Mouse (Mus musculus): ENCODE results near the gene Btbd19. TPM values are rescaled to one million over a fixed set of nuclear protein-coding genes. Genes with fewer than 3 reads are reported as not detected.

The Btbd19 gene
- total RNA-seq, 2 experiments from 2014 or later = 12.2 to 12.5 TPM

DNA sequence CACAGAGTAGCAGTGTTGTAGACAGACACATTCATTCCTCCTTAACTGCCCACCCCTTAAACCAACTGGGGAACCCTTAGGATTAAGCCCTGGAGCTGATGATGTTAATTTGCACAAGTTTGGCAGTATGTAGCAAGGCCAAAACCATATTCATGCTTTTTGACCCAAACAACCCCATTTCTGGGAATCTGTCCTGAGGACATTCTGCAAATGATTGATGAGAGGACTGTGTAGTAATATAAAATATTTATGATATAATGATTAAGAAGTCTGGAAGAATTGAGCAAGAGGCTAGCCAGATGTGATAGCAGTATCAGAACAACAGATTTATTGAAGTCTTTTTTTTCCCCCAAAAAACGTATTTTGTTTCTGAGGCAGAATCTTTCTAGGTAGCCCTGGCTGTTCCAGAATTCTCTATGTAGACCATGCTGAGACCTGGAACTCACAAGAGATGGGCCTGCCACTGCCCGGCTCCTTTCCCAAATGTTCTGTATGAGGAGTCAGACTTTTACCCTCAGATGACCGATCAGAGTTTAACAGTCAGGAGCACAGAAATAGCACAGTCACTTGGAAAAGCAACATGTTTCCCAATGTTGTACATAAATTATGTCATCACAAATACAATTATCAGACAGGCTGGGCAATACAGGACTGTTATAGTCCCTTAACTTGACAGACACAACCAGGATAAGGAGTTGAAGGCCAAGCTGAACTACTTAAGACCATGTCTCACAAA is 30.7 kb downstream of the Btbd19 start:
- intact Hi-C loops (cut with DNase I) = no loop called here
- no peak for DNase-seq (ENCODE audit: low spot score in 2 of 2)

DNA sequence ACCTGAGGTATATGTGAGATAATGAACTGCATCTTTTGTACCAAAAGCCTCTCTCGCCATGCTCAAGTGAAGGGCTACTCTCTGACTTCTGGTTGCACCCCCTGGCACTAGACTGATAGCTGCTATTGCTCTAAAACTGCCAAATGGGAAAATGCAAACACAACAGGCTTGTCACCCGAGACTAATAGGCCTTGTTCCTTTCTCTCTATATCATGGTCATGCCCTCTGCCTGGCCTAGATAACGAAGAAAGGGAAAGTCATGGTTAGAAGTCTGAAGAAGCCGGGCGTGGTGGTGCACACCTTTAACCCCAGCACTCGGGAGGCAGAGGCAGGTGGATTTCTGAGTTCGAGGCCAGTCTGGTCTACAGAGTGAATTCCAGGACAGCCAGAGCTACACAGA is 34.9 kb downstream of the Btbd19 start:
- DNase-seq (ENCODE audit: low spot score in 2 of 2) = no peak
- intact Hi-C loops (cut with DNase I) = no loop called here

DNA sequence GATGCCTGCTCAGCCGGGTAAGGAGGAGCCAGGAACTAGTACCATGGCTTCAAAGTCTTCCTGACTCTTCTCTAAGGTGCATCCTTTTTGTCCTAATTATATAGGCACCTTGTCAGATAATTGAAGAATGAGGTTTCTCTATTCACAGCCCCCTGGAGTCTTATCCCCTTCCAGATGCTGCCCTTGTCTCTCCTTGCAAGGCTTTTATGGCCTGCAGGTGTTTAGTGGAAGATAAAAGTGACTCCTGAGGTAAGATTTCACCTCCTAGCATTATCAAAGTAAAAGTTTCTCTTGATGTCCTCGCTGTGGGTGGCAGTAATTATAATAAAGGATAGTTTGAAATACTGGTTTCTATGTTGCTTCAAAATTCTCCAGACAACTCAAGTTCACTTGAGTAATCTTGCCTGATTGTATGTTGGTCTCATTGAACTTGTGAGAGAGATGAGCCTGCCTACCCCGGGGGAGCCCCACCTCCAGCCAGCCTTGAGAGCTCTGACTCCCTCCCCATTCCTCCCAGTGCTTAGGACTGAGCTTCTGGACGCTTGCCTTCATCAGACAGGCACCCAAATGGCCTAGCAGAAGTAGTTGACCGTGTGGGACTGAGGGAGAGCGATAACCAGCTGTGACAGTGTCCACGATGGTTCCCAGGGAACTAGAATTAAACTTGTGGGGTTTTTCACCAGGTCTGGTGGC is 37.4 kb downstream of the Btbd19 start:
- intact Hi-C loops (cut with DNase I) = no loop called here
- no peak for DNase-seq (ENCODE audit: low spot score in 2 of 2)

DNA sequence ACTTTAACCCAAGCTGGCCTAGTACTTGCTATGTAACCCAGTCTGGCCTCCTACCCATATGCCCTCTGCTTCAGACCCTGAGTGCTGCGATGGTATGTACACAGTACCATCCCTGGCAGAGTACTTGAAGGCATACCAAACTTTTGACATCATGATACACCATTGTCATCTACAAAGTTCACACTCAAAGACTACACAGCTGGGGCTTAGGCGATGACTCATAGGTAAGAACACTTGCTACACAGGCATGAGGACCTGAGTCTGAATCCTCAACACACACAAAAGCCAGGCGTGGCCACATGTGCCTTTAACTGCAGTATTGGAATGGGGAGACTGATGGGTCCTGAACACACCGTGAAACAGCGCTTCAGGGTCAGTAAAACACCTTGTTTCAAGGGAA is 54.3 kb downstream of the Btbd19 start:
- intact Hi-C loops (cut with DNase I) = no loop called here
- no peak for DNase-seq (ENCODE audit: low spot score in 2 of 2)

DNA sequence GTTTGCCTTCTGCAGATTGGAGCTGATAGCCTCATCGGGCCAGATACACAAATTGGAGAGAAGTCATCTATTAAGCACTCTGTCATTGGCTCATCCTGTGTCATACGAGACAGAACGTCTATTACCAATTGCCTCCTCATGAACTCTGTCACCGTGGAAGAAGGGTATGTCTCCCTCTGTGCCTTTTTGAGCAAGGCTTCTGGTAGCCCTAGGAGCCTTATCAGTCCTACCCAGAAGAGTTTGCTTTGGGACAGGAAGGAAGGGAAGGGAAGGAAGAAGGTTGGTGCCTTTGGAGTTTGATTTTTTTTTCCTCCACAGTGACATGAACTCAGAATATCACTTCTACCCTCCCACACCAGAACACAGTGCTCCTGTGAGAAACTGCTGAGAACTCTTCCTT is 54.9 kb downstream of the Btbd19 start:
- no peak for DNase-seq (ENCODE audit: low spot score in 2 of 2)
- intact Hi-C loops (cut with DNase I) = no loop called here

DNA sequence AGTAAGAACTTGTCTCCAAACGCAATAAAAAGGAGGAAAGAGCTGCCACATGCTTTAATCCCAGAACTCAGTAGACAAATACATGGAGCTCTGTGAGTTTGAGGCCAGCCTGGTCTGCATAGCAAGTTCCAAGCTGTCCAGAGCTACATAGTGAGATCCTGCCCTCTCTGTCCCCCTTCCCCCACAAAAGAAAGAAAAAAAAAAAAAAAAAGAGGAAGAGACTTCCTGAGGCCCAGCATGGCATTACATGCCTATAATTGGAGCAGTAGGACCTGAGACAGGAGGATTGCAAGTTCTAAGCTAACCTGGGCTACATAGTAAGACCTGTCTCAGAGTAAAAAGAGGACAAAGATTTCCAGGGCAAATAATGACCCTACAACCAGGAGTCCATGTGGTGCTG is 55.9 kb downstream of the Btbd19 start:
- intact Hi-C loops (cut with DNase I) = no loop called here
- DNase-seq (ENCODE audit: low spot score in 2 of 2) = no peak

Small RNA genes lying within 50 kb of the gene (microRNA-seq; reads per million reads assigned to microRNA genes)
- not detected for gene Gm22398

Other genes with a start within 250 kb of the Btbd19 start
- gene Zswim5, start 248.3 kb downstream of the Btbd19 start, total RNA-seq (2021) = 10 to 100 TPM in 1 of 2 experiments, 1 to 10 TPM in 1; 8.9 to 10.2 TPM
- gene Urod, start 131.3 kb downstream of the Btbd19 start, total RNA-seq (2021) = 10 to 100 TPM; 60.9 to 63.5 TPM
- 10 to 100 TPM; 41.5 to 45.7 TPM for gene Hectd3, start 130.4 kb downstream of the Btbd19 start, total RNA-seq (2021)
- 10 to 100 TPM; 16.1 to 21.6 TPM for gene Eif2b3, start 106.3 kb downstream of the Btbd19 start, total RNA-seq (2021)
- 1 to 10 TPM; 1.4 to 1.9 TPM for gene Ptch2, start 29.6 kb downstream of the Btbd19 start, total RNA-seq (2021)
- not detected for gene Tctex1d4, start 1.1 kb upstream of the Btbd19 start, total RNA-seq (2021)
- 10 to 100 TPM; 12.0 to 13.9 TPM for gene Plk3, start 8.2 kb upstream of the Btbd19 start, total RNA-seq (2021)
- gene Rps8, start 30.5 kb upstream of the Btbd19 start, total RNA-seq (2021) = 100 to 1,000 TPM; 465 to 510 TPM
- gene Kif2c, start 56.9 kb upstream of the Btbd19 start, total RNA-seq (2021) = under 1 TPM in 1 of 2 experiments, not detected in 1; 0.54 TPM
- 1 to 10 TPM; 4.1 to 5.6 TPM for gene Tmem53, start 126.2 kb upstream of the Btbd19 start, total RNA-seq (2021)
- under 1 TPM; 0.45 to 0.72 TPM for gene Armh1, start 126.4 kb upstream of the Btbd19 start, total RNA-seq (2021)

Data from left cerebral cortex, postnatal 36 days (tissue).